Mouse (Mus musculus) adrenal gland, postnatal 36 days (tissue): Measurements from ENCODE around the gene Chat. TPM values are rescaled to one million over a fixed set of nuclear protein-coding genes. Genes with fewer than 3 reads are reported as not detected.

Experiments
- total RNA-seq, 2 experiments: library from RNA; stranded (reverse); gene quantifications; 2 replicates each; pipeline ENCODE4 v1.2.3; 2021

The Chat gene
- total RNA-seq, 2 experiments from 2014 or later: not detected

Other genes starting within 250 kb of the Chat start
- gene Ogdhl, start 144.0 kb downstream of the Chat start, total RNA-seq: 1 to 10 TPM; 7.0 to 7.1 TPM
- gene 1700024G13Rik, start 77.6 kb downstream of the Chat start, total RNA-seq: not detected
- not detected for gene Slc18a3, start 1.1 kb downstream of the Chat start, total RNA-seq
- gene Ercc6, start 47.5 kb upstream of the Chat start, total RNA-seq: 10 to 100 TPM; 11.8 to 18.6 TPM
- gene Prrxl1, start 133.4 kb upstream of the Chat start, total RNA-seq: under 1 TPM; 0.73 to 0.76 TPM
- under 1 TPM in 1 of 2 experiments, not detected in 1; 0.10 TPM for gene 3425401B19Rik, start 219.3 kb upstream of the Chat start, total RNA-seq